Mouse (Mus musculus) myocyte (in vitro differentiated cells): ENCODE results near the gene Primpol. TPM values are rescaled to one million over a fixed set of nuclear protein-coding genes. Genes with fewer than 3 reads are reported as not detected.

Experiments
- H3K27me3 ChIP-seq: one replicate; pipeline ENCODE4 v1.6.1; 2011; ENCODE audit not compliant: control insufficient read depth, insufficient read depth, insufficient read length
- H3K36me3 ChIP-seq: one replicate; pipeline ENCODE4 v1.6.1; 2011; ENCODE audit not compliant: control insufficient read depth, insufficient read depth
- H3K4me2 ChIP-seq: one replicate; pipeline ENCODE4 v1.6.1; 2011; ENCODE audit warnings: low read depth, control low read depth
- H3K4me3 ChIP-seq: one replicate; pipeline ENCODE4 v1.5.1; 2011; ENCODE audit warnings: mild to moderate bottlenecking, control low read depth, moderate library complexity
- H3K79me2 ChIP-seq: one replicate; pipeline ENCODE4 v1.6.1; 2011; ENCODE audit not compliant: control insufficient read depth, insufficient read depth
- H3ac ChIP-seq: one replicate; pipeline ENCODE4 v1.6.1; 2011; ENCODE audit not compliant: control insufficient read depth, insufficient read length
- CEBPB ChIP-seq: IDR thresholded peaks from 2 replicates; pipeline ENCODE4 v1.6.1; 2011; ENCODE audit warnings: mild to moderate bottlenecking, moderate library complexity; ENCODE audit not compliant: poor library complexity, insufficient read depth, severe bottlenecking
- E2F4 ChIP-seq: IDR thresholded peaks from one replicate; pipeline ENCODE4 v1.6.1; 2011; ENCODE audit warnings: mild to moderate bottlenecking, control low read depth, moderate library complexity; ENCODE audit not compliant: insufficient read depth
- MAX ChIP-seq: IDR thresholded peaks from one replicate; pipeline ENCODE4 v1.6.1; 2011; ENCODE audit warnings: low read depth, mild to moderate bottlenecking, control low read depth
- MYOD1 ChIP-seq, 3 experiments: IDR thresholded peaks; one replicate each; pipeline ENCODE4 v1.6.1; 2011; ENCODE audit warnings: control low read depth in 2 of 3, low read depth in 2 of 3, mild to moderate bottlenecking in 2 of 3, moderate library complexity in 1 of 3; ENCODE audit not compliant: insufficient read length in 2 of 3, control insufficient read depth in 1 of 3
- MYOG ChIP-seq, 3 experiments: IDR thresholded peaks; one replicate each; pipeline ENCODE4 v1.6.1; 2011; ENCODE audit warnings: control low read depth in 2 of 3, low read depth in 2 of 3, mild to moderate bottlenecking in 2 of 3; ENCODE audit not compliant: insufficient read length in 2 of 3, control insufficient read depth in 1 of 3, insufficient read depth in 1 of 3
- POLR2A ChIP-seq: IDR thresholded peaks from one replicate; pipeline ENCODE4 v1.6.1; 2011; ENCODE audit warnings: low read depth, mild to moderate bottlenecking, control low read depth, moderate library complexity; ENCODE audit not compliant: insufficient read length
- POLR2AphosphoS2 ChIP-seq: IDR thresholded peaks from one replicate; pipeline ENCODE4 v1.6.1; 2011; ENCODE audit warnings: low read depth, control low read depth; ENCODE audit not compliant: insufficient read length
- REST ChIP-seq: IDR thresholded peaks from one replicate; pipeline ENCODE4 v1.6.1; 2011; ENCODE audit warnings: mild to moderate bottlenecking, control low read depth, moderate library complexity; ENCODE audit not compliant: insufficient read depth, insufficient read length
- SRF ChIP-seq: IDR thresholded peaks from one replicate; pipeline ENCODE4 v1.6.1; 2011; ENCODE audit warnings: low read depth; ENCODE audit not compliant: control insufficient read depth, insufficient read length
- TCF12 ChIP-seq: IDR thresholded peaks from one replicate; pipeline ENCODE4 v1.6.1; 2011; ENCODE audit warnings: mild to moderate bottlenecking, control low read depth; ENCODE audit not compliant: poor library complexity, insufficient read depth, severe bottlenecking
- TCF3 ChIP-seq: IDR thresholded peaks from one replicate; pipeline ENCODE4 v1.6.1; 2011; ENCODE audit warnings: low read depth, control low read depth; ENCODE audit not compliant: insufficient read length
- USF1 ChIP-seq: IDR thresholded peaks from one replicate; pipeline ENCODE4 v1.6.1; 2011; ENCODE audit warnings: low read depth, mild to moderate bottlenecking, control low read depth, moderate library complexity
- polyA plus RNA-seq: library from polyadenylated mRNA; unstranded; fragments of >200 nt; fragmentation: generic; extraction: Trizol; gene quantifications from one replicate; pipeline ENCODE4 v1.2.1, GENCODE M21; 2012; ENCODE audit warnings: missing spikeins

Gene Primpol
- 1.8 TPM for polyA plus RNA-seq

- Histone ChIP-seq H3K4me3 (peak within 1 kb of the TSS; percentile 81), H3K4me2 (peak within 1 kb of the TSS; percentile 90), H3K79me2 (peaks cover 41% of the 10 kb centered on the region), H3K36me3 (no peaks in the 10 kb centered on the region), H3ac (peak within 1 kb of the TSS; percentile 11), H3K27me3 (no peaks in the 10 kb centered on the region)
- no peak for TF ChIP-seq CEBPB
- peak; percentile 99 for TF ChIP-seq POLR2AphosphoS2
- TF ChIP-seq SRF = peak; percentile 10
- no peak for TF ChIP-seq MYOD1 (IDR thresholded peaks at IDR 0.05; ENCODE audit: control insufficient read depth in 1 of 3, insufficient read length in 2 of 3, low read depth in 2 of 3)
- TF ChIP-seq MYOG (IDR thresholded peaks at IDR 0.05; ENCODE audit: control insufficient read depth in 1 of 3, insufficient read depth in 1 of 3, insufficient read length in 2 of 3, low read depth in 2 of 3) = peak in 2 of 3 experiments; percentile 21 to 30
- peak; percentile 97 for TF ChIP-seq POLR2A
- no peak for TF ChIP-seq USF1
- peak; percentile 84 for TF ChIP-seq E2F4
- no peak for TF ChIP-seq TCF12
- TF ChIP-seq MAX = no peak
- TF ChIP-seq TCF3 = no peak
- peak; percentile 68 for TF ChIP-seq REST
Observed at GRCm38 (mm10) chr8:46616879-46617689, at the start of gene Primpol, which contains the start of gene Casp3. Primpol (minus strand) TSS chr8:46617212. Casp3 (plus strand) TSS chr8:46617291.

- H3K4me3 ChIP-seq = no peak overlapping the region
- H3K4me2 ChIP-seq = no peak overlapping the region
- no peaks in the 10 kb centered on the region for H3K27me3 ChIP-seq
- no peak overlapping the region for H3ac ChIP-seq
- no peaks in the 10 kb centered on the region for H3K36me3 ChIP-seq
- TF ChIP-seq REST = no peak
- peak in 2 of 3 experiments; percentile 75 to 79 for TF ChIP-seq MYOD1 (IDR thresholded peaks at IDR 0.05; ENCODE audit: control insufficient read depth in 1 of 3, insufficient read length in 2 of 3, low read depth in 2 of 3)
- no peaks in the 10 kb centered on the region for H3K79me2 ChIP-seq
Observed at GRCm38 (mm10) chr8:46655919-46656318, 38.9 kb upstream of the Primpol start.

DNA sequence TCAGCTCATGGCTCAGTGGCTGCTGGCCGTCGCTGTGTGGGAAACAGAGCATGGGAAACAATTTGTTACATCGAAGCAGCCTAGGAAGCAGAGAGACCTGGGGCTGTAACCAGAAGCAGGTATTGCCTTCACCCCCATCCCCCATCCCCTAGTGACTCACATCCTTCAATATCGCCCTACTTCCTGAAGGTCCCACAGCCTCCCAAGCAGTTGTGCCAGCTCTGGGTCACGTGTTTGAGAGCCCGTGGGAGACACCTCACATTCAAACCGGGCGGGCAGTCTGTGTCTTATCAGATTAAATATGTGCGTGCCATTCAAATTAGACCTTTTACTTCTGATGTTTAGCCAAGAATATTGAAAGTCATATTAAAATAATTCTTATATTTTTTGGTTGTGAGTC, 34.9 kb upstream of the Primpol start:
- Histone ChIP-seq H3K79me2 (no peaks in the 10 kb centered on the region), H3K4me3 (no peak overlapping the region), H3K36me3 (no peaks in the 10 kb centered on the region), H3ac (no peak overlapping the region), H3K4me2 (peak overlapping the region; percentile 39), H3K27me3 (no peaks in the 10 kb centered on the region)
- TF ChIP-seq SRF = no peak
- TF ChIP-seq USF1 = peak; percentile 77

DNA sequence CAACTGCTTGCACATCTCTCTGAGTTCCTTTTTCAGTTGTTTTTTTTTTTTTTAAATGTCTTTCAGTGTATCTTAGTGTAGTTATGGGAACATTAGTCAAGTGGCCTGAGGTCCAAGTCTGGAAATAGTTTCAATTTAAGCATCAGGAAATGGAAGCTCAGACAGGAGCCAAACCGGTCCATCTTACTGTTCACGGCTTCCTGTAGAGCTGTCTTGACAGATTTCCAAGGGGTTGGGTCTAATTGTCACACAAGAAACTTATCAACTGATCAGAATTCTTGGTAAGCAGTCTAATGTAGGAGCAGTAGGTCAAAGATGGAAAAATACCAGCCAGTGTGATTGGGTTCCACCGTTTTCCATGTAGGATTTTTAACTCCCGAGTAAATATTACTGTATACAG, 31.4 kb upstream of the Primpol start:
- Histone ChIP-seq H3K79me2 (no peaks in the 10 kb centered on the region), H3K27me3 (no peaks in the 10 kb centered on the region), H3K4me3 (no peak overlapping the region), H3ac (no peak overlapping the region), H3K4me2 (no peak overlapping the region), H3K36me3 (no peaks in the 10 kb centered on the region)
- TF ChIP-seq POLR2AphosphoS2 (no peak), POLR2A (no peak), REST (no peak), USF1 (no peak), TCF12 (no peak), SRF (no peak), CEBPB (no peak), MAX (no peak), E2F4 (no peak), TCF3 (no peak), MYOD1 (IDR thresholded peaks at IDR 0.05; ENCODE audit: control insufficient read depth in 1 of 3, insufficient read length in 2 of 3, low read depth in 2 of 3) (no peak), MYOG (IDR thresholded peaks at IDR 0.05; ENCODE audit: control insufficient read depth in 1 of 3, insufficient read depth in 1 of 3, insufficient read length in 2 of 3, low read depth in 2 of 3) (no peak)

GRCm38 (mm10) chr8:46641272-46641671, 24.3 kb upstream of the Primpol start:
- Histone ChIP-seq H3ac (no peak overlapping the region), H3K79me2 (no peaks in the 10 kb centered on the region), H3K27me3 (no peaks in the 10 kb centered on the region), H3K36me3 (peaks cover 2% of the 10 kb centered on the region), H3K4me2 (peak overlapping the region; percentile 7), H3K4me3 (no peak overlapping the region)
- TF ChIP-seq CEBPB (no peak), MYOD1 (IDR thresholded peaks at IDR 0.05; ENCODE audit: control insufficient read depth in 1 of 3, insufficient read length in 2 of 3, low read depth in 2 of 3) (peak in 1 of 3 experiments; percentile 2), REST (no peak), POLR2AphosphoS2 (no peak)
